Mouse (Mus musculus) hematopoietic stem cell, adult 5-6 weeks (primary cell): Measurements from ENCODE around the gene Decr2. TPM values are rescaled to one million over a fixed set of nuclear protein-coding genes. Genes with fewer than 3 reads are reported as not detected.

ENCODE experiments used
- ATAC-seq, 2 experiments: fragments of 125-278 bp in 1 of 2; replicated peaks in 1 of 2; 2 replicates each; pipeline ENCODE4 v1.8.0; 2016 to 2017; ENCODE audit warnings: inconsistent platforms in 2 of 2, mild to moderate bottlenecking in 2 of 2, moderate number of reproducible peaks in 2 of 2, low read depth in 1 of 2, moderate TSS enrichment in 1 of 2; ENCODE audit not compliant: low FRiP score in 2 of 2, poor library complexity in 2 of 2, severe bottlenecking in 2 of 2, insufficient read depth in 1 of 2, low TSS enrichment in 1 of 2
- total RNA-seq: library from RNA; stranded (forward); fragments of 172-1452, 232-1000 nt; gene quantifications from 2 replicates; pipeline ENCODE4 v1.2.3, GENCODE M21; 2017

Gene Decr2
- total RNA-seq, 1 experiment from 2014 or later, result 23.8 TPM

DNA sequence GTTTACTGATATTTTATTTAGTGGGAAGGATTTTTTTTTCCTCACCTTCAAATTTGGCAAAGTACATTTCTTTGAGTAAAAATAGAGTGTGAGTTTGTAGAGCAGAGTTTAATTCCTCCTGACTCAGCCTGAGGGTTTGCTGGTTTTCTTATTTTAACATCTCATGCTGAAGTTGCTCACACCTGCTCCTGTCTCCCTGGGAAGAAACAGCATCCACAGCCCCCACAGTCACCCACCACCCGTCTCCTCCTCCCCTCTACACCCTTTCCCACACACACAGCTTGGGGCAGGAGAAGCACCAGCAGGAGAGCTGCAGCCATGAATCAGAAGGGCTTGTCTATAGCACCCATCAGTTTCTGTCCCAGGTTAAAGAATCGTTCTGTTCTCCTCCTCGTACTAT, 14.9 kb downstream of the Decr2 start:
- no peak for ATAC-seq

DNA sequence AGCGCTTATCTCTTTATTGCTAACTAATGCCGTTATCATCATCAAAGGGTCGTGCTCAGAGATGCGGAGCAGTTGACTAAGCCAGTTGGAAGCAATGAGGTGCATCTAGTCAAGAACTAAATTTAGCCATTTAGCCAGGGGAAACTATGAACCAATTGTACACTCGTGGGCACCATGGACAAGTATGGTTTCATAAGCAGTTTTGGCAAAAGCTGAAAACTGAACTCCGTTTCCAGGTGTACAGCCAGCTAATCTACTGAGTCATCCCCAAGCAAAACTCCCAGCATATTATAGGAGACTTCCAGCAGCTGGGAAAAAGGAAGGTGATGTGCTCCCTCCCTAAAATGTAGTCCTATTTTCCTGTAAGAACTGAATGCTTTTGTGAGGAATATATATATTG, 20.0 kb downstream of the Decr2 start:
- no peak for ATAC-seq

DNA sequence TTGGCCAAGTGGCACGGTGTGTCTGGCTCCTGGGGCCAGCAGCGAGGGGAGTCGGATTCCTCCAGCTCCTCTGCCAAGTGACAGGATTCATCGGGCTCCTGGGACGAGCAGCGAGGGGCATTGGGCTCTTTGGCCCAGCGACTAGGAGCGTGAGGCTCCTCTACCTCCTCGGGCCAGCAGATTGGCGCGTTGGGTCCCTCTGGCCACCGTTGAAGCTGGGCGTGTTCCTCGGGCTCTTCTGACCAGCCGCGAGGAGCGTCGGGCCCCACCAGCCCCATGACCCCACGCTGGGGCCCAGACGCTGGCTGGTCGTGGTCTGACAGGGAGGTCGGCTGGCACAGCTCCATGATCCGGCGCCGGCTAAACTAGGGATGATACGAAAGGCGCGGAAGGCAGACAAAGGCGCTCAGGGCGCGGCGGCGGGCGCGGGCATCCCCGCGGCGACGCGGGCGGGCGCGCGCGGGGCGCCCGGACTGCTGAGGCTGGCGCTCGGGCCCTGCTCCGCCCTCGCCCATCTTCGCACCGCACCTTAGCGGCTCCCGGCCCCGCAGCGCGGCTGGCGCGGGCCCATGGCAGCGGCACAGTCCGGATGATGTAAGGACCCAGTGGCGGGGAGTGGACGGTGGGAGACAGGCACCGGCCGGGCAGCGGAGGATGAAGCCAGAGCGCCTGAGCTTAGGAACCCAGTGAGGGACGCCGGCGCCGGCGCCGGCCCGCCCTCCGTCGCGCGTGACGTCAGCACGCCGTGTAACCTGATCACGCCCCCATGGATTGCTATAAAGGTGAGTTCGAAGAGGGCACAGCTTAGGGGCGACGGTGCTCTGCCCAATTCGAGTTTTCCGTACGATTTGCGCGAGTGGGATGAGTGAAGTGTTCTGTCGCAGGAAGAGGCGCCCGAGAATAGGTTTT, 21.1 kb downstream of the Decr2 start, which contains the start of gene Rab11fip3:
Gene Rab11fip3 (minus strand): TSS at position 725 of the 909 bp plus-strand sequence.
- ATAC-seq, result peak; percentile 60 to 82

DNA sequence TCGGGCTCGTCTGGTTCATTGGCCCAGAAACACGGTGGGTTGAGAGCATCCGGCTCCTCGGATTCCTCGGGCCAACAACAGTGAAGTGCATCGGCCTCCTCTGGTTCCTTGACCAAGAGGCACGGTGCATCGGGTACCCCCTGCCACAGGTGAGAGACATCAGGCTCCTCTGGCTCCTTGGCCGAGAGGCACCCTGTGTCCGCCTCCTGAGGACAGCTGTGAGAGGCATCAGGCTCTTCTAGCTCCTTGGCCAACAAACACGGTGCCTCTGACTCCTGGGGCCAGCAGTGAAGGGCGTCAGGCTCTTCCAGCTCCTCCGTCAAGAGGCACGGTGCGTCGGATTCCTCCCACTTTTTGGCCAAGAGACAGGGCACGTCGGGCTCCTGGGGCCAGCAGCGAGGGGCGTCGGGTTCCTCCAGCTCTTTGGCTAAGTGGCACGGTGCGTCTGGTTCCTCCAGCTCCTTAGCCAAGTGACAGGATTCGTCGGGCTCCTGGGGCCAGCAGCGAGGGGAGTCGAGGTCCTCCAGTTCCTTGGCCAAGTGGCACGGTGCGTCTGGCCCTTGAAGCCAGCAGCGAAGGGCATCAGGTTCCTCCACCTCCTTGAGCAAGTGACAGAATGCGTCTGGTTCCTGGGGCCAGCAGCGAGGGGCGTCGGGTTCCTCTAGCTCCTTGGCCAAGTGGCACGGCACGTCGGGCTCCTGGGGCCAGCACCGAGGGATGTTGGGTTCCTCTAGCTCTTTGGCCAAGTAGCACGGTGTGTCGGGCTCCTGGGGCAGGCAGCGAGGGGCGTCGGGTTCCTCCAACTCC, 21.9 kb downstream of the Decr2 start:
- 0 out of 4 replicates have a peak, but pooled peaks of 1 of the 2 experiments have one; percentile 22 for ATAC-seq

DNA sequence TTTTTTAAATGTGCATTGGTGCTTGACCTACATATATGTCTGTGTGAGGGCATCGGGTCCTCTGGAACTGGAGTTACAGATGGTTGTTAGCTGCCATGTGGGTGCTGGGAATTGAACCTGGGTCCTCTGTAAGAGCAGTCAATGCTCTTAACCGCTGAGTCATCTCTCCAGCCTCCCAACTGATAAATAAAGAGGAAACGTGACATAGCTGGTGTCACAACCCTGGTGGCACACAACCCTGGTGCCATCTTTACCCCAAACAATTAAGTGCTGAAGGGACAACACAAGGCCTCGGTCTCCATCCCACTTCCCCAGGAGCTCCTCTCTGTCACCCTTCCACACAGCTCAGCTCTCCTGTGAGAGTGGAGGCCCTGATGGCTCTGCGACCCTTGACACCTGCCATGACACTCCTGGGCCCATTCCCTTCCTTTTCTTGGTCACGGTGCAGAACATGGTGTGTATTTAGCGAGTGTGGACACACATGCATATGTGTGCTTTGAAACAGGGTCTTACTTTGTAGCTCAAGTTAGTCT, 23.6 kb downstream of the Decr2 start:
- ATAC-seq, result no peak

DNA sequence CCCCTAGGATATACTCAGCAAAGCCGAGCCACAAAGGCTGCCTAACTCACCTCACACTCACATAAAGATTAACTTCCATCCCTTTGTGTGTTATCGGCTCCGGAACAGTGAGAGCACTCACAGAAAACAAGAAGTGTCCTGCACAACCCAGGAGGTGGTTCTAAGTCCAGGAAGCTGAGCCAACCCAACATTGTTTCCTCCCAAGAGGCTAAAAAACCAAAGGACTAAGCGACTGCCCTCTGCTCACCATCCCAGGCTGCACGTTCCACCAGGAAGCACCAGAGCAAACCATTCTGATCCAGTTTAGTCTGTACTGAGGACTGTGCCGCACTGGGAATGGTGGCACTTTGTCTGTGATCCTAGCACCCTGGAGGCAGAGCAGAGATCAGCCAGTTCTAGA, 25.2 kb downstream of the Decr2 start:
- ATAC-seq, result no peak

DNA sequence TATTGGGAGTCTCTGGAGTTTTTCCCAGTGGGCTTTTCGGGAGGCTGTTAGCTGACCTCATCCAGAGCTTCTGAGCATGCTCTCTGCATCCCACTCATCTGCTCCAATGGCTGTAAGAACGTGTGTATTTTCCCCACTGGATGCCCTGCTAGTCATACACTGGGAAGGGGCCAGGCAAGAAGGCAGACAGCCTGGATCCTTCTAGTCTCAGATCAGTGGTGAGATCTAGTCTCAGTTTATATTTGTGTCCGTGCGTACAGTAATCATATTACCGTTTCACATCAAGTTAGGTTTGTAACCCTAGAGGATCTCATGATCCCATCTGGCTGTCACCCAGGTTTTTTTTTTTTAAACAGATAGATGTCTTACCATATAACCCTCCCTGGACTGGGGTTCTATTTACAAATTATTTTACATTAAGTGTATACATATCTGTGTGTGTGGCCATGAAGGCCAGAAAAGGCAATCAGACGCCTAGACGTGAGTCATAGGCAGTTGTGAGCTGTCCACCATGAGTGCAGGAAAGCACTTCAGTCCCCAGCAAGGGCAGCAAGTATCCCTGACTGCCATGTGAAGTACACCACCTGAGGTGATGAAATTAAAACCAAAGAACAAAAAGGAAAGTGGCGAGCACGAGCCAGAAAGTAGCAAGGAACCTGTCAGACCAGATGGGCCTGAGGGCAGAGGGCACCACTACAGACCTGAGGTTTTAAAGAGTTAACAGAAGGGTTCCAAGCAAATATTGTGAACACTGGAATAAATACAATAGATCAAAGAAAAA, 32.2 kb downstream of the Decr2 start:
- ATAC-seq, result no peak

DNA sequence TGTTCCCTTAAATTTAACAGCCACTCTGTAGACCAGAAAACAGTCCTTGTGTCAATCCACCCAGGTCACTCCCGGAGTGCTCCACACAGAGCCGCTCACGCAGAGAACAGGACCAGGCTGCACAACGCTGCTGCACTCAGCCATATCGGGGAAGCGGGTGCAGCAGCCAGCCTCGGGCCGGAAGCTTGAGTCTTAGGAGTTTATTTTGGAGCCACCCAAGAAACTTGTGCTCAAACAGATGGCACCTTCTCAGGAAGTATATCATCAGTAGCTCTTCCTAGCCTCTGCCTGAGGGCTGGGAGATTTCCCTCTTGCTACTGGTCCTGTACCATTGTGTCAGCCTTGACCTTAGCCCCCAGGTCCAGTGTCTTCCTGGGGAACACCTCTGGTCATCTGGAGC, 32.9 kb downstream of the Decr2 start:
- no peak for ATAC-seq

DNA sequence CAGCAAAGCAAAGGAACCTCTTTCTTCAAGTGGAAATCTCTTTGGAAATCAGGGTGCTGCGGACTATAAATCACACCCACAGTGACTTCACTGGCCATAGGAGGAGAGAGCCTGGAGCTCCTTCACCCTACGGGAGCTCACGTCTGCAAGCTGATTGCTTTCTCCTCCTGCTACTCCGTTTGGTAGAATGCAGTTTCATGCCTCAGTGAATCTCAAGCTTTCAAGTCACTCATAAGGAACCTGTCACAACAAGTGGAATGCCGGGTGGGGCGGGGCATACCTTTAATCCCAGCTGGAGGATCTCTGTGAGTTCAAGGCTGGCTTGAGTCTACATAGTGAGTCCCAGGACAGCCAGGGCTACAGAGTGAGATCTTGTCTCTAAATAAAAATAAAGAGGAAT, 35.0 kb downstream of the Decr2 start:
- no peak for ATAC-seq

DNA sequence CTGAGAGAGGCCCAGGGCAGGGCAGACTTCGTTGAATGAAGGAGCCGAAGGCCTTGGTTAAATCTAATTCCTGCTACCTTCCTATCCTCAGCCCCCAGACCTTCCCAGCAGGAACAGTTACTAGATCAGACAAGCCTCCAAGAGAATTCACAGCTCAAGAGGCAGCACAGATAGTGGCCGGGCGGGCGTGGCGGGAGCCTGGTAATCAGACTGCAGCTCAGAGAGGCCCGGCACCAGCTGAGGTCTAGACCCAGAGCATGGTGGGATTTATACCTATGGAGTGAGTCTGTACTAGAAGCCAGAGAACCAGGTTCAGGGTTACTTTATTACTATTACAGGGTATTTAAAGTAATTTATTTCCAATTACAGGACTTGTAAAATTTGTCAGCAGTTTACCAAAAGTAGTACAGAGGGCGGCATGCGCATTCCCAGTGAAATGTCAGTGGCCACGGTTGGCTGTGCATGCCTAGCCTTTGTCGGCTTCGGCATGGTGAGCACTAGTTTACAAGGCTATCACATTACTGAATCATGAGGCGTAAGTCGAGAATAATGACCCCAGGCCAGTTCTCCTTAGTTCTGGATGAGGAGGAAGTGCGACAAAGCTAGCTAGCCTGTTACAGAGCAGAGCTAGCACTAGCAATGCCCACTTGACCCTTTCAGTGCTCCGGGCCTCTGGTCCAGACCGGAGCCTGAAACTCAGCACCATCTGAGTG, 35.8 kb downstream of the Decr2 start:
- ATAC-seq, result no peak

GRCm38 (mm10) chr17:26052706-26053105, 37.4 kb downstream of the Decr2 start:
- no peak for ATAC-seq

DNA sequence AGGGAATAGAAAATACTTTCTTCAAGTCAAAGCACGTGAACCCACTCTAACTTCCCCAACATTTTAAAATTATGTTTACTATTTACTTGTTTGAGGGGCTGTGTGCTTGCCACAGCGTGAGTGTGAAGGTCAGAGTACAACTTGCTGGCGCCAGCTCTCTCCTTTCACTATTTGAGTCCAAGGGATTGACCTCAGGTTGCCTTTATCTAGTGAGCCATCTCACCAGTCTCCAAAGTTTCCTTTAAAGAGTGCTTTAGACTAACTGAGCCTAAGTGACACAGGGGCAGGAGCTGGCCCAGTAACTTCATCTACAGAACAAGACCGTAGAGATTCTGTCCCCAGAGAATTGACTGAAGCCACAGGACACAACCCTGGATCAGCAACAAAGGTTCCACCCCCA, 38.1 kb downstream of the Decr2 start:
- no peak for ATAC-seq

DNA sequence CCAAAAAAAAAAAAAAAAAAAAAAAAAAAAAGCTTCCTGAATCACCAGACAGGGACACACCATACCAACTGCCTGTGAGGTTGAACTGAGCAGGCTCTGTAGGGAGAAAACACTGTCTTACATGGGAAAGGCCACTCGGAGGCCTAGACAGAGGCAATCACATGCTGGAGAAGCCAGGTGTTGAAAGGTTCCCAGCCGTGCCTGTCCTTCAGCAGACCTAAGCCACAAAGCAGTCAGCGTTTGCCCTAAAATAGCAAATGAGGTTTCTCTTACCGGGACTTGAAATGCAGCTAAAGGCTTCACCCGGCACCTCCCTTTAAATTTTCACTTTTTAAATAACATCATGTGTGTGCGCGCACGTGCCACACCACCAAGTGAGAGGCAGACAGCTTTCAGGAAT, 42.0 kb downstream of the Decr2 start:
- no peak for ATAC-seq

- ATAC-seq, result no peak
Observed at GRCm38 (mm10) chr17:26046253-26046997, 43.7 kb downstream of the Decr2 start.

DNA sequence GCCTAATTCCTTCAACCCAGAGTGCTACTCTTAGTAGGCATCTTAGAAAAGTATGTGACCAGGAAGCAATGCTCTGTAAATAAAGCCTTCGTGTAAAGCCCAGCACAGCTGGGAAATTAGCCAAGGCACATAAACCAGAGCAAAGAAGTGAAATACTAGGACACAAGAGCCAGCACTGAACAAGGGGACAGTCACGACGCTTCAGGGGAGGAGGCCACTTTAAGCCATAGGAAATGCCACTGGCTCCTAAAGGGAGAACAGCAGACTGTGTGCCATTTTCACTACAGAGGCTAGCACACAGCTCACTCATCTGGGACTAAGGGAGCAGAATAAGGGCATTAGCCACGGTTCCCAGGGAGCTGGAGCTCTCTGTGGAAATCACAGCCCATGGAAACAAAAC, 44.9 kb downstream of the Decr2 start:
- ATAC-seq, result no peak

DNA sequence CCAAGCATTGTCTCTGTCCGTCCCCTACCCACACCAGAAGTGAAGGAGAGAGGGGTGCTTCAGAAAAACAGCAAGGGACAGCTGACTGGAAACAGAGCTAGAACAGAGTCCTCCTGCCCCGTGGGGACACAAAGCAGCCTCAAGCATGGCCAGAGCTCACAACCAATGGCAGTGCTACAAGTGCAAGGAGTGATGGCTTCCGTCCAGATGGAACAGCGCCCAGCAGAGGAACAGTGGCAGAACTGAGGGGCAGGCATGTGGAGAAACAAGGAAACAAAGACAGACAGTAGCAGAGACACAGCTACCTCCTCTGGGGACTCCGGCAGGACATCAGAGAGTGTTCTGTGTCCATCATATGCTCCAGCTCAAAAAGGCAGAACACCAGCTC, 46.9 kb downstream of the Decr2 start:
- ATAC-seq, result no peak
